Mouse (Mus musculus): ENCODE measurements around the gene Tanc1.

GRCm38 (mm10) chr2:59660891-59661805, 49.3 kb downstream of the Tanc1 start:
- no peak for TF ChIP-seq CTCF (conservative IDR thresholded peaks at IDR 0.05; ENCODE audit: low read length)
- TF ChIP-seq NANOG (IDR thresholded peaks at IDR 0.05; ENCODE audit: borderline replicate concordance, low read length), result no peak
- TF ChIP-seq POU5F1 (IDR thresholded peaks at IDR 0.05; ENCODE audit: borderline replicate concordance, low read length), result no peak

Measured in E14TG2a.4 (cell line).